Mouse (Mus musculus): ENCODE measurements around the gene Imp3. TPM values are rescaled to one million over a fixed set of nuclear protein-coding genes. Genes with fewer than 3 reads are reported as not detected.

The Imp3 gene
- 122 TPM for polyA plus RNA-seq (2012; fragmentation: generic; extraction: Trizol)
- long read RNA-seq, experiment 1, transcript Imp3-201 (1 exons, 924 nt), result major isoform, 18 of 18 reads
- long read RNA-seq, experiment 1, partial matches to known transcripts, result 0 of 18 reads
- long read RNA-seq, experiment 1, other reads (novel, unspliced or antisense), result 0 of 18 reads
- long read RNA-seq, experiment 2, transcript Imp3-201 (1 exons, 924 nt), result major isoform, 8 of 8 reads
- long read RNA-seq, experiment 2, partial matches to known transcripts, result 0 of 8 reads
- long read RNA-seq, experiment 2, other reads (novel, unspliced or antisense), result 0 of 8 reads

GRCm38 (mm10) chr9:56937223-56938160, at the start of gene Imp3:
TSS of gene Imp3 (plus strand) at chr9:56937475.
- peaks cover 32% of the 10 kb centered on the region for H3K79me2 ChIP-seq (ENCODE audit: control insufficient read depth, insufficient read depth)
- H3K36me3 ChIP-seq (ENCODE audit: control insufficient read depth, insufficient read depth), result no peaks in the 10 kb centered on the region
- TF ChIP-seq MYOD1 (IDR thresholded peaks at IDR 0.05; ENCODE audit: control insufficient read depth, insufficient read length, low read depth), result no peak
- no peak for TF ChIP-seq FOSL1 (IDR thresholded peaks at IDR 0.05; ENCODE audit: insufficient read depth, low read length, poor library complexity, severe bottlenecking)
- peak; percentile 59 for TF ChIP-seq MAX (IDR thresholded peaks at IDR 0.05)
- no peak for TF ChIP-seq CEBPB (IDR thresholded peaks at IDR 0.05; ENCODE audit: low read depth)
- TF ChIP-seq MYOG (IDR thresholded peaks at IDR 0.05; ENCODE audit: control insufficient read depth, extremely low read depth, insufficient read length), result no peak
- peak; percentile 75 for TF ChIP-seq CTCF (IDR thresholded peaks at IDR 0.05; ENCODE audit: control insufficient read depth, insufficient read depth, insufficient read length)
- no peak for TF ChIP-seq USF1 (IDR thresholded peaks at IDR 0.05; ENCODE audit: low read depth)
- no peaks in the 10 kb centered on the region for H3K27me3 ChIP-seq (ENCODE audit: control insufficient read depth, insufficient read depth, insufficient read length)
- peak within 1 kb of the TSS; percentile 74 for H3K4me3 ChIP-seq (ENCODE audit: insufficient read depth, poor library complexity, severe bottlenecking)
- H3K79me3 ChIP-seq (ENCODE audit: low read depth), result peaks cover 21% of the 10 kb centered on the region
- peak within 1 kb of the TSS; percentile 95 for H3ac ChIP-seq (ENCODE audit: control insufficient read depth, insufficient read length, low read depth)

DNA sequence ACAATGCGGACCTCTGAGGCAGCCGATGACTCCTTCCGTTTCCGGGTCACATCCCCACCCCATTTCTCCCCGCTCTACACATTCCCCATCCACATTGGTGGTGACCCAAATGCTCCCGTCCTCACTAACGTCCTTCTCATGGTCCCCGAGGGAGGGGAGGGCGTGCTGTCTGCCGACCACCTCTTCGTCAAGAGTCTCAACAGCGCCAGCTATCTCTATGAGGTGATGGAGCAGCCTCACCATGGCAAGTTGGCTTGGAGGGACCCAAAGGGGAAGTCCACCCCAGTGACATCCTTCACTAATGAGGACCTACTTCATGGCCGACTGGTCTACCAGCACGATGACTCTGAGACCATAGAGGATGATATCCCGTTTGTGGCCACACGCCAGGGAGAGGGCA, 49.7 kb upstream of the Imp3 start:
- no peak overlapping the region for H3ac ChIP-seq (ENCODE audit: control insufficient read depth, insufficient read length, low read depth)
- TF ChIP-seq MYOD1 (IDR thresholded peaks at IDR 0.05; ENCODE audit: control insufficient read depth, insufficient read length, low read depth), result no peak
- no peak for TF ChIP-seq CEBPB (IDR thresholded peaks at IDR 0.05; ENCODE audit: low read depth)
- TF ChIP-seq USF1 (IDR thresholded peaks at IDR 0.05; ENCODE audit: low read depth), result no peak
- TF ChIP-seq CTCF (IDR thresholded peaks at IDR 0.05; ENCODE audit: control insufficient read depth, insufficient read depth, insufficient read length), result no peak
- TF ChIP-seq FOSL1 (IDR thresholded peaks at IDR 0.05; ENCODE audit: insufficient read depth, low read length, poor library complexity, severe bottlenecking), result no peak
- no peaks in the 10 kb centered on the region for H3K27me3 ChIP-seq (ENCODE audit: control insufficient read depth, insufficient read depth, insufficient read length)
- H3K36me3 ChIP-seq (ENCODE audit: control insufficient read depth, insufficient read depth), result peaks cover 30% of the 10 kb centered on the region
- no peaks in the 10 kb centered on the region for H3K79me2 ChIP-seq (ENCODE audit: control insufficient read depth, insufficient read depth)
- H3K79me3 ChIP-seq (ENCODE audit: low read depth), result no peaks in the 10 kb centered on the region
- H3K4me3 ChIP-seq (ENCODE audit: insufficient read depth, poor library complexity, severe bottlenecking), result no peak overlapping the region

DNA sequence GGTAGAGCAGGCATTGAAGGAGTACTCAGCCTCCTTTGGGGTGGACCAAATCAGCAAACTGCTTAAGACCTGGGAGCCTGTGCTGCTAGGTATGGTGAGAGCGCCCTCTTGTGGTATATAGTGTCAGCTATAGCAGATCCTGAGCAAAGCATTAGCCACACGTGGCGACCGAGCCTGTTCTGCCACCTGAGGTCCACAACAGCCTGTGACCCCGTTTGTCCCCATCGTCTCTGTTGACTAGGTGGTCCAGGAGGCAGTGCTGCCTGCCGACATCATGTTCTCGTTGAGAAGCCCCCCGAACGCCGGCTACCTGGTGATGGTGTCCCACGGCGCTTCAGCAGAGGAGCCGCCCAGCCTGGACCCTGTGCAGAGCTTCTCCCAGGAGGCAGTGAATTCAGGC, 47.5 kb upstream of the Imp3 start:
- peaks cover 21% of the 10 kb centered on the region for H3K36me3 ChIP-seq (ENCODE audit: control insufficient read depth, insufficient read depth)
- TF ChIP-seq CTCF (IDR thresholded peaks at IDR 0.05; ENCODE audit: control insufficient read depth, insufficient read depth, insufficient read length) (peak; percentile 82), FOSL1 (IDR thresholded peaks at IDR 0.05; ENCODE audit: insufficient read depth, low read length, poor library complexity, severe bottlenecking) (no peak)
- no peaks in the 10 kb centered on the region for H3K27me3 ChIP-seq (ENCODE audit: control insufficient read depth, insufficient read depth, insufficient read length)
- no peak overlapping the region for H3K4me3 ChIP-seq (ENCODE audit: insufficient read depth, poor library complexity, severe bottlenecking)
- no peaks in the 10 kb centered on the region for H3K79me3 ChIP-seq (ENCODE audit: low read depth)
- H3K79me2 ChIP-seq (ENCODE audit: control insufficient read depth, insufficient read depth), result no peaks in the 10 kb centered on the region
- no peak overlapping the region for H3ac ChIP-seq (ENCODE audit: control insufficient read depth, insufficient read length, low read depth)

DNA sequence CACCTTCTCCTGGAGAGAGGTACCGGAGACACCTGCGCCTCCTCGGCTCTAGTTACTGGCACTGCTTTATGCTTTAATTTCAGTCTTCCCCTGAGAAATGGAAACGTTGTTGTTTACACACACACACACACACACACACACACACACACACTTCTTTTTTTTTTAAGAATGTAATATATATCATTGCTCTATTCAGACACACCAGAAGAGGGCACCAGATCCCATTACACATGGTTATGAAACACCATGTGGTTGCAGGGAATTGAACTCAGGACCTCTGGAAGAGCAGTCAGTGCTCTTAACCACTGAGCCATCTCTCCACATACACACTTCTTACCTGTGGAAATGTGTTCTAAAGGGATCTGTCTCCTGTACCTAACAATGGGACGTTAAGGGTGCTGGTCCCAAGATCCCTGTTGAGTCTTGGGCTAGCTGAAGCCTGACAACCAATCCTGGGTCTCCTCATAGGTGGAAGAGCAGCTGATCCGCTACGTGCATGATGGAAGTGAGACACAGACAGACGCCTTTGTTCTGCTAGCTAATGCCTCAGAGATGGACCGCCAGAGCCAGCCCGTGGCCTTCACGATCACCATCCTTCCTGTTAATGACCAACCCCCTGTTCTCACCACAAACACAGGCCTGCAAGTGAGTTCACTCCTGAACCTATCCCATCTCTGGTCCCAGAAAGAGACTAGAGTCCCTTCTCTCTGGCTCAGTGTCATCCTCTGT, 46.6 kb upstream of the Imp3 start:
- Histone ChIP-seq H3K27me3 (ENCODE audit: control insufficient read depth, insufficient read depth, insufficient read length) (no peaks in the 10 kb centered on the region), H3K4me3 (ENCODE audit: insufficient read depth, poor library complexity, severe bottlenecking) (no peak overlapping the region), H3ac (ENCODE audit: control insufficient read depth, insufficient read length, low read depth) (no peak overlapping the region), H3K79me3 (ENCODE audit: low read depth) (no peaks in the 10 kb centered on the region), H3K36me3 (ENCODE audit: control insufficient read depth, insufficient read depth) (peaks cover 21% of the 10 kb centered on the region), H3K79me2 (ENCODE audit: control insufficient read depth, insufficient read depth) (no peaks in the 10 kb centered on the region)
- TF ChIP-seq CTCF (IDR thresholded peaks at IDR 0.05; ENCODE audit: control insufficient read depth, insufficient read depth, insufficient read length) (no peak), FOSL1 (IDR thresholded peaks at IDR 0.05; ENCODE audit: insufficient read depth, low read length, poor library complexity, severe bottlenecking) (no peak), CEBPB (IDR thresholded peaks at IDR 0.05; ENCODE audit: low read depth) (no peak), MAX (IDR thresholded peaks at IDR 0.05) (no peak), MYOD1 (IDR thresholded peaks at IDR 0.05; ENCODE audit: control insufficient read depth, insufficient read length, low read depth) (no peak)

- no peaks in the 10 kb centered on the region for H3K79me3 ChIP-seq (ENCODE audit: low read depth)
- H3ac ChIP-seq (ENCODE audit: control insufficient read depth, insufficient read length, low read depth), result no peak overlapping the region
- H3K36me3 ChIP-seq (ENCODE audit: control insufficient read depth, insufficient read depth), result peaks cover 21% of the 10 kb centered on the region
- no peaks in the 10 kb centered on the region for H3K27me3 ChIP-seq (ENCODE audit: control insufficient read depth, insufficient read depth, insufficient read length)
- H3K4me3 ChIP-seq (ENCODE audit: insufficient read depth, poor library complexity, severe bottlenecking), result no peak overlapping the region
- no peak for TF ChIP-seq FOSL1 (IDR thresholded peaks at IDR 0.05; ENCODE audit: insufficient read depth, low read length, poor library complexity, severe bottlenecking)
- TF ChIP-seq CTCF (IDR thresholded peaks at IDR 0.05; ENCODE audit: control insufficient read depth, insufficient read depth, insufficient read length), result peak; percentile 26
- H3K79me2 ChIP-seq (ENCODE audit: control insufficient read depth, insufficient read depth), result no peaks in the 10 kb centered on the region
Observed at GRCm38 (mm10) chr9:56891517-56892011, 45.7 kb upstream of the Imp3 start.
